Mouse (Mus musculus) intestine, embryonic 16.5 days (tissue): ENCODE measurements at regions not wholly inside any gene's neighbourhood (a gene's known extent, or its start where the extent isn't known, plus 50 kb on each side); places are given as distances from the start of the nearest gene placed in this dataset.

Experiments
- ATAC-seq: fragments of 200-750 bp; cut with Nextera tagmentation; 2 replicates; pipeline ENCODE4 v1.8.0; 2017; ENCODE audit warnings: moderate TSS enrichment, moderate library complexity
- H3K27ac ChIP-seq: fragments of 300-500 bp; sonication (generic); 2 replicates; pipeline ENCODE4 v1.5.1; 2014; ENCODE audit warnings: mild to moderate bottlenecking, low read length
- H3K27me3 ChIP-seq: fragments of 300-500 bp; sonication (generic); replicated peaks from 2 replicates; pipeline ENCODE4 v1.6.1; 2014; ENCODE audit warnings: low read length, control low read depth, mixed read lengths; ENCODE audit not compliant: control insufficient read depth, insufficient read depth
- H3K36me3 ChIP-seq: fragments of 300-500 bp; sonication (generic); 2 replicates; pipeline ENCODE4 v1.6.1; 2014; ENCODE audit warnings: low read length, control low read depth; ENCODE audit not compliant: control insufficient read depth, insufficient read depth
- H3K4me1 ChIP-seq: fragments of 300-500 bp; sonication (generic); 2 replicates; pipeline ENCODE4 v1.6.1; 2014; ENCODE audit warnings: low read length, control low read depth, mixed read lengths; ENCODE audit not compliant: control insufficient read depth, insufficient read depth
- H3K4me2 ChIP-seq: fragments of 300-500 bp; sonication (generic); 2 replicates; pipeline ENCODE4 v1.6.1; 2014; ENCODE audit warnings: low read depth, low read length, control low read depth
- H3K4me3 ChIP-seq: fragments of 300-500 bp; sonication (generic); 2 replicates; pipeline ENCODE4 v1.5.1; 2014; ENCODE audit warnings: mild to moderate bottlenecking, low read length
- H3K9ac ChIP-seq: fragments of 300-500 bp; sonication (generic); 2 replicates; pipeline ENCODE4 v1.6.1; 2014; ENCODE audit warnings: low read depth, low read length
- H3K9me3 ChIP-seq: fragments of 300-500 bp; sonication (generic); 2 replicates; pipeline ENCODE4 v1.6.1; 2016; ENCODE audit warnings: low read length, control low read depth; ENCODE audit not compliant: control insufficient read depth
- WGBS: fragments of 180-500 bp; shearing (Covaris S2); extraction: QIAGEN DNeasy Blood & Tissue Kit; methylation state at CpG from one replicate; pipeline ENCODE4 v1.1.7; 2014; 5-methylcytosine and 5-hydroxymethylcytosine counted together

- H3K4me1 ChIP-seq: no peaks in the 10 kb centered on the region
- no peak overlapping the region for H3K4me3 ChIP-seq
- no peak for ATAC-seq
- 48% methylated on average over 7 of the region's 7 CpGs for WGBS
- H3K9me3 ChIP-seq: no peaks in the 10 kb centered on the region
- no peak overlapping the region for H3K4me2 ChIP-seq
- H3K36me3 ChIP-seq: no peaks in the 10 kb centered on the region
- no peaks in the 10 kb centered on the region for H3K27me3 ChIP-seq
- H3K9ac ChIP-seq: no peak overlapping the region
- H3K27ac ChIP-seq: no peak overlapping the region
Measured at GRCm38 (mm10) chr6:100923070-100923469, 89.6 kb downstream of the Ppp4r2 start.

- H3K9ac ChIP-seq: no peak overlapping the region
- H3K4me3 ChIP-seq: no peak overlapping the region
- no peaks in the 10 kb centered on the region for H3K36me3 ChIP-seq
- no peaks in the 10 kb centered on the region for H3K4me1 ChIP-seq
- no peak for ATAC-seq
- 48% methylated on average over 4 of the region's 4 CpGs for WGBS
- no peak overlapping the region for H3K27ac ChIP-seq
- H3K9me3 ChIP-seq: no peaks in the 10 kb centered on the region
- H3K27me3 ChIP-seq: no peaks in the 10 kb centered on the region
- H3K4me2 ChIP-seq: no peak overlapping the region
Measured at GRCm38 (mm10) chr6:100923686-100924085, 90.3 kb downstream of the Ppp4r2 start.

GRCm38 (mm10) chr6:100928791-100929758 lies 95.7 kb downstream of the Ppp4r2 start:
- no peaks in the 10 kb centered on the region for H3K36me3 ChIP-seq
- no peak overlapping the region for H3K4me3 ChIP-seq
- ATAC-seq: no peak
- H3K4me2 ChIP-seq: no peak overlapping the region
- H3K9me3 ChIP-seq: no peaks in the 10 kb centered on the region
- no peaks in the 10 kb centered on the region for H3K27me3 ChIP-seq
- H3K9ac ChIP-seq: no peak overlapping the region
- no peak overlapping the region for H3K27ac ChIP-seq
- peaks cover 6% of the 10 kb centered on the region; the same call in 1 of the 2 replicates for H3K4me1 ChIP-seq
- WGBS: 62% methylated on average over 16 of the region's 16 CpGs

- Histone ChIP-seq H3K27ac (no peak overlapping the region), H3K4me1 (peaks cover 6% of the 10 kb centered on the region; the same call in 1 of the 2 replicates), H3K9me3 (no peaks in the 10 kb centered on the region), H3K27me3 (no peaks in the 10 kb centered on the region), H3K4me3 (no peak overlapping the region), H3K9ac (no peak overlapping the region), H3K4me2 (no peak overlapping the region), H3K36me3 (no peaks in the 10 kb centered on the region)
- WGBS: 41% methylated on average over 10 of the region's 10 CpGs
- ATAC-seq: no peak
Measured at GRCm38 (mm10) chr6:100929759-100930358, 96.4 kb downstream of the Ppp4r2 start.

GRCm38 (mm10) chr6:100930706-100931105 lies 97.3 kb downstream of the Ppp4r2 start:
- H3K4me3 ChIP-seq: no peak overlapping the region
- H3K4me1 ChIP-seq: peaks cover 6% of the 10 kb centered on the region; the same call in 1 of the 2 replicates
- H3K36me3 ChIP-seq: no peaks in the 10 kb centered on the region
- WGBS: 67% methylated on average over 6 of the region's 6 CpGs
- no peak overlapping the region for H3K9ac ChIP-seq
- H3K9me3 ChIP-seq: no peaks in the 10 kb centered on the region
- no peak overlapping the region for H3K4me2 ChIP-seq
- no peaks in the 10 kb centered on the region for H3K27me3 ChIP-seq
- no peak for ATAC-seq
- H3K27ac ChIP-seq: no peak overlapping the region

GRCm38 (mm10) chr6:100934424-100934823 lies 101.0 kb downstream of the Ppp4r2 start:
- no peaks in the 10 kb centered on the region for H3K9me3 ChIP-seq
- no peak overlapping the region for H3K9ac ChIP-seq
- H3K4me3 ChIP-seq: no peak overlapping the region
- H3K4me2 ChIP-seq: no peak overlapping the region
- H3K27me3 ChIP-seq: no peaks in the 10 kb centered on the region
- H3K27ac ChIP-seq: no peak overlapping the region
- no peak for ATAC-seq
- peaks cover 6% of the 10 kb centered on the region; the same call in 1 of the 2 replicates for H3K4me1 ChIP-seq
- 82% methylated on average over 5 of the region's 5 CpGs for WGBS
- H3K36me3 ChIP-seq: no peaks in the 10 kb centered on the region

- Histone ChIP-seq H3K27ac (no peak overlapping the region), H3K4me2 (no peak overlapping the region), H3K4me3 (no peak overlapping the region), H3K9ac (no peak overlapping the region), H3K27me3 (no peaks in the 10 kb centered on the region), H3K36me3 (no peaks in the 10 kb centered on the region), H3K9me3 (no peaks in the 10 kb centered on the region), H3K4me1 (no peaks in the 10 kb centered on the region)
- no peak for ATAC-seq
- 94% methylated on average over 1 of the region's 1 CpGs for WGBS
Measured at GRCm38 (mm10) chr6:100937802-100938201, 104.4 kb downstream of the Ppp4r2 start.

- Histone ChIP-seq H3K9me3 (no peaks in the 10 kb centered on the region), H3K27ac (no peak overlapping the region), H3K36me3 (no peaks in the 10 kb centered on the region)
Measured at GRCm38 (mm10) chr6:100938376-100938775, 105.0 kb downstream of the Ppp4r2 start.

GRCm38 (mm10) chr6:100939042-100939441 lies 105.6 kb downstream of the Ppp4r2 start:
- no peaks in the 10 kb centered on the region for H3K4me1 ChIP-seq
- no peaks in the 10 kb centered on the region for H3K9me3 ChIP-seq
- no peaks in the 10 kb centered on the region for H3K27me3 ChIP-seq
- no peak overlapping the region for H3K27ac ChIP-seq
- no peak overlapping the region for H3K4me3 ChIP-seq
- ATAC-seq: no peak
- H3K36me3 ChIP-seq: no peaks in the 10 kb centered on the region
- no peak overlapping the region for H3K4me2 ChIP-seq
- WGBS: 74% methylated on average over 12 of the region's 12 CpGs
- no peak overlapping the region for H3K9ac ChIP-seq

More at GRCm38 (mm10) chr6:100938376-100938775, 105.0 kb downstream of the Ppp4r2 start:
- Histone ChIP-seq H3K9ac (no peak overlapping the region), H3K4me3 (no peak overlapping the region), H3K4me1 (no peaks in the 10 kb centered on the region), H3K4me2 (no peak overlapping the region), H3K27me3 (no peaks in the 10 kb centered on the region)
- ATAC-seq: no peak
- 73% methylated on average over 11 of the region's 11 CpGs for WGBS
